Mouse (Mus musculus) MEL (cell line): ENCODE results near the gene P2ry4.

Experiments
- CTCF ChIP-seq, 3 experiments: IDR thresholded peaks in 2 of 3; conservative IDR thresholded peaks in 1 of 3; 2 replicates each; pipeline ENCODE4 v1.5.1; 2011 to 2012; ENCODE audit warnings: low read length in 3 of 3, low read depth in 2 of 3, mild to moderate bottlenecking in 2 of 3, improper control_type of control experiment in 1 of 3, inconsistent platforms in 1 of 3, mixed read lengths in 1 of 3, moderate library complexity in 1 of 3; ENCODE audit not compliant: control insufficient read depth in 1 of 3, insufficient read depth in 1 of 3, poor library complexity in 1 of 3, severe bottlenecking in 1 of 3
- E2F4 ChIP-seq: IDR thresholded peaks from 2 replicates; pipeline ENCODE4 v1.6.1; 2011; ENCODE audit warnings: low read depth, low read length, improper control_type of control experiment, borderline replicate concordance
- NRF1 ChIP-seq: IDR thresholded peaks from 2 replicates; pipeline ENCODE4 v1.6.1; 2014; ENCODE audit warnings: low read depth, mild to moderate bottlenecking, inconsistent platforms, low read length, improper control_type of control experiment, moderate library complexity; ENCODE audit not compliant: poor library complexity, insufficient read depth, severe bottlenecking
- POLR2A ChIP-seq, 2 experiments: IDR thresholded peaks; 2 replicates each; pipeline ENCODE4 v1.6.1; 2011 to 2012; ENCODE audit warnings: low read length in 2 of 2, mild to moderate bottlenecking in 2 of 2, control low read depth in 1 of 2, improper control_type of control experiment in 1 of 2, low read depth in 1 of 2, moderate library complexity in 1 of 2; ENCODE audit not compliant: control insufficient read depth in 1 of 2, insufficient read depth in 1 of 2, poor library complexity in 1 of 2
- RCOR1 ChIP-seq: IDR thresholded peaks from 2 replicates; pipeline ENCODE4 v1.6.1; 2012; ENCODE audit warnings: low read depth, mild to moderate bottlenecking, inconsistent platforms, low read length, improper control_type of control experiment
- ZMIZ1 ChIP-seq: IDR thresholded peaks from 2 replicates; pipeline ENCODE4 v1.6.1; 2012; ENCODE audit warnings: low read depth, mild to moderate bottlenecking, inconsistent platforms, low read length, improper control_type of control experiment, moderate library complexity

DNA sequence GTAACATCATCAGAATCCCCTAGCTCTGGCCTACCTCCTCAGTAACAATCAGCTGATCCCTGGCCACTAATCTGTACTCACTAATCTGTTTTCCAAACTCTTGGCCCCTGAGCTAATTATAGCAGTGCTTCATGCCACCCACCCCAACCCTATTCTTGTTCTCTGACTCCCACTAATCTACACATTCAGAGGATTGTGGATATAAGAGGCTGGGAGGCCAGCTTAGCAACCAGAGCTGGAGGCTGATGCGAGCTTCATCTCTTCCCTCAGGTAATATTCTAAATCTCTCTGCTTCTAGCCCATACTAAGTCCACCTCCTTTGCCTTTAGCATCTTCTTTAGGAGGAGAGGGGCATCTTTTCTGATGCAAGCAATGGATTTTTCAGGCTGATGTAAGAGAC lies 10.6 kb upstream of the P2ry4 start, which contains the start of gene Arr3:
- TF ChIP-seq CTCF (IDR thresholded peaks at IDR 0.05 in 2 of 3, conservative IDR thresholded peaks at IDR 0.05 in 1 of 3; ENCODE audit: control insufficient read depth in 1 of 3, insufficient read depth in 1 of 3, low read depth in 2 of 3, low read length in 3 of 3, poor library complexity in 1 of 3, severe bottlenecking in 1 of 3): no peak
- TF ChIP-seq POLR2A (IDR thresholded peaks at IDR 0.05; ENCODE audit: control insufficient read depth in 1 of 2, insufficient read depth in 1 of 2, low read depth in 1 of 2, low read length in 2 of 2, poor library complexity in 1 of 2): no peak
- TF ChIP-seq ZMIZ1: no peak
- no peak for TF ChIP-seq RCOR1
- no peak for TF ChIP-seq NRF1
- TF ChIP-seq E2F4: no peak
